Mouse (Mus musculus): ENCODE measurements around the gene Pramel4. TPM values are rescaled to one million over a fixed set of nuclear protein-coding genes. Genes with fewer than 3 reads are reported as not detected.
"Not testable (repeated sequence)": the region's sequence is repeated elsewhere in the genome, so short reads cannot be mapped to it uniquely, and the experiment has no call there.

Gene Pramel4
- total RNA-seq (2021), result not detected

DNA sequence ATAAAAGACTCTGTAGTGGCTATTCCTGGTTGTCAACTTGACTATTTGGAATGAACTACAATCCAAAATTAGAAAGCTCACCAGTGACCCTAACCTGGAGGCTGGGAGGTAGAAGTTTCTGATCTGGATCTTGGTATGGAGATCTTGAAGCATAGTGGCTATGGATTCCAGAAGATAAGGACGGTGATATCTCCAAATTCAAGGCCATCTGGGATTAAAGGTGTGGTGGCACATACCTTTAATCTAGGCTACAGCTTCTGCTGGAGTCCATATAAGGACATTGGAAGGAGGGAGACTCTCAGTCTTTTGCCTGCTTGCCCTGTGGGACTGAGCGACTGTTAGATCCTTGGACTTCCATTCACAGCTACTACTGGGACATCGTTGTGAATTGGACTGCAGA, at the start of gene Pramel4:
Gene Pramel4, plus strand, starts transcription at position 301 of the 400 bp plus-strand sequence.
- DNase-seq; intact Hi-C loops (cut with DNase I): not testable (repeated sequence)

DNA sequence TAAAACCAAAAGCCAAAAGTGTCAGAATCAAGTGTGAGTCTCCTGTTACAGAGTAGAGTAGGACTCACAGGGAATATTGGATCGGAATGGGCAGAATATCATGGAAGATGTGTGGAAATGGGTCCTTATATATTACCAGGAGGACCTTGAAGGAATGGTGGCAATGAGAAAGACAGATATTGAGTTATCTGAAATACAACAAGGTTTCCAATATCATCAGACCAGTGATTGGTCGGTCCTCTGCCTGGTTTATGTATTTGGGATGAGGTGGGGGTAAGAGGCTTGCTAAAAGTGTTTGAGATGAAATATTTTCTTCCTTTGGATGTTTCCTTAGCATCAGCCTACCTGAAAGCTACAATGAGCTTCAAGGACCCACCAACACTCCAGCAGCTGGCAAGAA, 47.2 kb downstream of the Pramel4 start, which contains the start of gene Gm13102:
Gene Gm13102, plus strand, starts transcription at position 301 of the 400 bp plus-strand sequence.
- intact Hi-C loops (cut with DNase I); DNase-seq: not testable (repeated sequence)

Other genes starting within 250 kb of the Pramel4 start
- not detected for gene Gm13084, start 243.0 kb upstream of the Pramel4 start, total RNA-seq (2021)
- not detected for gene Gm13103, start 212.6 kb upstream of the Pramel4 start, total RNA-seq (2021)
- gene Pramef6, start 158.7 kb upstream of the Pramel4 start, total RNA-seq (2021), result not detected
- not detected for gene Pramef25, start 108.1 kb upstream of the Pramel4 start, total RNA-seq (2021)
- not detected for gene Gm13101, start 92.2 kb upstream of the Pramel4 start, total RNA-seq (2021)
- gene Pramef17, start 64.8 kb upstream of the Pramel4 start, total RNA-seq (2021), result not detected
- gene Gm13102, start 47.3 kb downstream of the Pramel4 start, total RNA-seq (2021), result not detected
- gene Oog3, start 103.5 kb downstream of the Pramel4 start, total RNA-seq (2021), result not detected
- not detected for gene Oog2, start 131.6 kb downstream of the Pramel4 start, total RNA-seq (2021)
- gene C87977, start 154.2 kb downstream of the Pramel4 start, total RNA-seq (2021), result not detected
- not detected for gene Pramel5, start 221.4 kb downstream of the Pramel4 start, total RNA-seq (2021)

All from heart, postnatal 36 days (tissue).